Mouse (Mus musculus) heart, adult 2 months (tissue): ENCODE results near the gene Eif2b2. TPM values are rescaled to one million over a fixed set of nuclear protein-coding genes. Genes with fewer than 3 reads are reported as not detected.

Experiments
- DNase-seq, 2 experiments: peaks; one replicate each; pipeline ENCODE4 v3.0.0; 2021
- H3K27ac ChIP-seq: fragments of 200-600 bp; 2 replicates; pipeline ENCODE4 v1.8.1; 2022
- H3K27me3 ChIP-seq: fragments of 200-500 bp; 2 replicates; pipeline ENCODE4 v1.6.1; 2012; ENCODE audit warnings: mild to moderate bottlenecking, low read length, inconsistent platforms, mixed read lengths; ENCODE audit not compliant: control insufficient read depth, insufficient read depth
- H3K36me3 ChIP-seq: fragments of 200-500 bp; 2 replicates; pipeline ENCODE4 v1.6.1; 2012; ENCODE audit warnings: low read length, inconsistent platforms; ENCODE audit not compliant: control insufficient read depth, insufficient read depth
- H3K4me1 ChIP-seq: fragments of 200-500 bp; 2 replicates; pipeline ENCODE4 v1.6.1; 2011; ENCODE audit warnings: low read length; ENCODE audit not compliant: control insufficient read depth, insufficient read depth
- H3K4me3 ChIP-seq: fragments of 200-600 bp; 2 replicates; pipeline ENCODE4 v1.8.1; 2022
- H3K79me2 ChIP-seq: fragments of 200-500 bp; replicated peaks from 2 replicates; pipeline ENCODE4 v1.6.1; 2012; ENCODE audit warnings: mild to moderate bottlenecking, inconsistent platforms, low read length, moderate library complexity, mixed read lengths; ENCODE audit not compliant: control insufficient read depth, insufficient read depth
- H3K9ac ChIP-seq: fragments of 200-500 bp; 2 replicates; pipeline ENCODE4 v1.6.1; 2012; ENCODE audit warnings: low read depth, mild to moderate bottlenecking, control low read depth, inconsistent platforms, low read length, mixed read lengths
- CTCF ChIP-seq: fragments of 200-600 bp; IDR thresholded peaks from 2 replicates; pipeline ENCODE4 v1.8.1; 2022; ENCODE audit warnings: antibody characterized with exemption, mild to moderate bottlenecking, moderate library complexity
- EP300 ChIP-seq: fragments of 200-500 bp; IDR thresholded peaks from 2 replicates; pipeline ENCODE4 v1.6.1; 2011; ENCODE audit warnings: low read depth, low read length, control low read depth; ENCODE audit not compliant: insufficient read depth
- POLR2A ChIP-seq: fragments of 200-500 bp; IDR thresholded peaks from 2 replicates; pipeline ENCODE4 v1.6.1; 2011; ENCODE audit warnings: mild to moderate bottlenecking, low read depth, low read length, control low read depth; ENCODE audit not compliant: insufficient read depth
- WGBS: fragments of 180-500 bp; shearing (Covaris S2); methylation state at CpG from one replicate; pipeline ENCODE4 v1.1.7; 2018; 5-methylcytosine and 5-hydroxymethylcytosine counted together
- intact Hi-C: fragments of 180-260 bp; cut with DNase I; formaldehyde crosslinking; loops from one replicate; pipeline ENCODE4 v1.15.1; 2025
- polyA plus RNA-seq: library from polyadenylated mRNA; depleted of rRNA; stranded (reverse); fragments of >200 nt; gene quantifications from 2 replicates; pipeline ENCODE4 v1.2.3, GENCODE M21; 2012
- total RNA-seq, 2 experiments: library from RNA; stranded (reverse); gene quantifications; 2 replicates each; pipeline ENCODE4 v1.2.3; 2021

Eif2b2 gene
- total and polyA plus RNA-seq, 3 experiments: 40.3 to 60.2 (median 45.8) TPM

GRCm38 (mm10) chr12:85237553-85237952 lies 18.3 kb downstream of the Eif2b2 start:
- Histone ChIP-seq H3K4me1 (no peaks in the 10 kb centered on the region), H3K79me2 (no peaks in the 10 kb centered on the region), H3K27me3 (no peaks in the 10 kb centered on the region), H3K4me3 (no peak overlapping the region), H3K36me3 (no peaks in the 10 kb centered on the region), H3K9ac (no peak overlapping the region), H3K27ac (no peak overlapping the region)
- no peak for DNase-seq
- 98% methylated on average over 5 of the region's 5 CpGs for WGBS
- no peak for TF ChIP-seq CTCF
- no peak for TF ChIP-seq EP300
- intact Hi-C loops: no loop called here

- peaks cover 4% of the 10 kb centered on the region; the same call in 1 of the 2 replicates for H3K36me3 ChIP-seq
- intact Hi-C loops: no loop called here
- H3K4me3 ChIP-seq: no peak overlapping the region
- peaks cover 6% of the 10 kb centered on the region for H3K4me1 ChIP-seq
- TF ChIP-seq POLR2A: no peak
- TF ChIP-seq EP300: no peak
- TF ChIP-seq CTCF: no peak
- H3K27ac ChIP-seq: no peak overlapping the region
- H3K27me3 ChIP-seq: no peaks in the 10 kb centered on the region
- H3K9ac ChIP-seq: no peak overlapping the region
- 81% methylated on average over 3 of the region's 3 CpGs for WGBS
- H3K79me2 ChIP-seq: no peaks in the 10 kb centered on the region
- DNase-seq: no peak
Observed at GRCm38 (mm10) chr12:85252083-85252482, 32.8 kb downstream of the Eif2b2 start.

- intact Hi-C loops: no loop called here
- WGBS: 46% methylated on average over 7 of the region's 7 CpGs
- H3K4me3 ChIP-seq: no peak overlapping the region
- peaks cover 6% of the 10 kb centered on the region for H3K4me1 ChIP-seq
- H3K36me3 ChIP-seq: peaks cover 6% of the 10 kb centered on the region
- no peak for DNase-seq
- no peak for TF ChIP-seq EP300
- TF ChIP-seq CTCF: no peak
- no peak for TF ChIP-seq POLR2A
- H3K79me2 ChIP-seq: no peaks in the 10 kb centered on the region
- no peaks in the 10 kb centered on the region for H3K27me3 ChIP-seq
- H3K27ac ChIP-seq: peak overlapping the region; percentile 55
- H3K9ac ChIP-seq: no peak overlapping the region
Observed at GRCm38 (mm10) chr12:85256074-85256751, 36.9 kb downstream of the Eif2b2 start.

- peak; percentile 41; the same call in 1 of the 2 replicates for TF ChIP-seq POLR2A
- no peak for TF ChIP-seq EP300
- Histone ChIP-seq H3K27ac (peak overlapping the region; percentile 55), H3K27me3 (no peaks in the 10 kb centered on the region), H3K4me3 (no peak overlapping the region), H3K79me2 (no peaks in the 10 kb centered on the region), H3K9ac (peak overlapping the region; percentile 31; the same call in 1 of the 2 replicates), H3K4me1 (peaks cover 6% of the 10 kb centered on the region), H3K36me3 (peaks cover 6% of the 10 kb centered on the region)
- intact Hi-C loops: no loop called here
- no peak for DNase-seq
- 33% methylated on average over 7 of the region's 7 CpGs for WGBS
Observed at GRCm38 (mm10) chr12:85257008-85257639, 37.8 kb downstream of the Eif2b2 start.

GRCm38 (mm10) chr12:85262489-85262888 lies 43.2 kb downstream of the Eif2b2 start:
- Histone ChIP-seq H3K27ac (no peak overlapping the region), H3K9ac (no peak overlapping the region), H3K36me3 (peaks cover 2% of the 10 kb centered on the region), H3K27me3 (no peaks in the 10 kb centered on the region), H3K79me2 (no peaks in the 10 kb centered on the region), H3K4me1 (no peaks in the 10 kb centered on the region), H3K4me3 (no peak overlapping the region)
- intact Hi-C loops: no loop called here
- 63% methylated on average over 10 of the region's 10 CpGs for WGBS
- no peak for DNase-seq
- TF ChIP-seq POLR2A (no peak), EP300 (no peak), CTCF (no peak)

- H3K27ac ChIP-seq: no peak overlapping the region
- intact Hi-C loops: no loop called here
- no peaks in the 10 kb centered on the region for H3K36me3 ChIP-seq
- no peaks in the 10 kb centered on the region for H3K4me1 ChIP-seq
- H3K27me3 ChIP-seq: no peaks in the 10 kb centered on the region
- no peak overlapping the region for H3K4me3 ChIP-seq
- H3K79me2 ChIP-seq: no peaks in the 10 kb centered on the region
- TF ChIP-seq POLR2A: no peak
- TF ChIP-seq EP300: no peak
- TF ChIP-seq CTCF: no peak
- DNase-seq: no peak
- WGBS: 82% methylated on average over 5 of the region's 5 CpGs
- H3K9ac ChIP-seq: no peak overlapping the region
Observed at GRCm38 (mm10) chr12:85263190-85263589, 43.9 kb downstream of the Eif2b2 start.
